22 mouse cellular contexts compared by ENCODE assay signal in the genomic region with DNA sequence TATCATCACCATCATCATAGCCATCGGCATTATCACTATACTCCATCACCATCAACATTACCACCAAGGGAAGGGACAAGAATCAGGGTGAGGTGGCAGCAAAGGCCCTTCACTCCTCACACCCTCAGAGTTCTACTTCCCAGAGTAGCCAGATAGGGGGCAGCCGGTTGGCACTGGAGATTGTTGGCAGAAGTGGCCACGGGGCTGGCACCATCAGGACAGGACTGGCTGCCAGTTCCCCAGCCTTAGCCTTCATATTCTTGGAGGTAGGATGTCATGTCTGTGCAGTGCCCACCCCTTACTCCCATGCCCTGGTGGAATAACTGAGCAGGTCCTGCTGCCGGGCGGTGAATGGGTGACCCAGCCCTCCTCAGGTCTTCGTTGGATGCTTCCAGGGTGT. TPM values are rescaled to one million over a fixed set of nuclear protein-coding genes. Genes with fewer than 3 reads are reported as not detected.
DNase-seq lines count a peak whose midpoint lies in the region; ATAC-seq and TF ChIP-seq lines count a peak whose summit lies in the region.
"Had no signal": no experiment of that assay in that cellular context is flagged by ENCODE, and none has a peak within 500 bp of the region (broad histone marks: within the 10 kb centered on the region; RNA-seq: fewer than 3 reads in every experiment).

No protein-coding gene starts in this region.

- no peaks in the 10 kb centered on the region for H3K36me3 ChIP-seq in hindbrain, postnatal 0 days (ENCODE audit: insufficient read depth, low read length)
- H3K36me3 ChIP-seq in hindbrain, embryonic 10.5 days = no peaks in the 10 kb centered on the region
- H3K36me3 ChIP-seq: heart, embryonic 12.5 days; midbrain, embryonic 12.5 days; neural tube, embryonic 13.5 days had no signal

- H3K27me3 ChIP-seq in hindbrain, postnatal 0 days (ENCODE audit: insufficient read depth, low read length) = no peaks in the 10 kb centered on the region
- H3K27me3 ChIP-seq in hindbrain, embryonic 10.5 days (ENCODE audit: insufficient read depth, poor library complexity, severe bottlenecking) = peaks cover 27% of the 10 kb centered on the region
- H3K27me3 ChIP-seq: forebrain, embryonic 13.5 days; heart, embryonic 12.5 days had no signal

- no peak overlapping the region for H3K4me2 ChIP-seq in hindbrain, postnatal 0 days (ENCODE audit: low read depth, low read length)
- H3K4me2 ChIP-seq: forebrain, embryonic 13.5 days; heart, embryonic 12.5 days; midbrain, embryonic 12.5 days; neural tube, embryonic 13.5 days had no signal

- no peak overlapping the region for H3K4me3 ChIP-seq in hindbrain, postnatal 0 days (ENCODE audit: low read length)
- no peak overlapping the region for H3K4me3 ChIP-seq in hindbrain, embryonic 10.5 days
- no peak overlapping the region for H3K4me3 ChIP-seq in bone marrow macrophage, adult 2 months (ENCODE audit: insufficient read depth, low read length)
- H3K4me3 ChIP-seq: forebrain, embryonic 13.5 days; heart, embryonic 12.5 days; midbrain, embryonic 12.5 days; neural tube, embryonic 13.5 days had no signal

- peaks cover 10% of the 10 kb centered on the region; the same call in 1 of the 2 replicates for H3K4me1 ChIP-seq in hindbrain, postnatal 0 days (ENCODE audit: insufficient read depth, low read length)
- peaks cover 60% of the 10 kb centered on the region for H3K4me1 ChIP-seq in hindbrain, embryonic 10.5 days (replicated peaks)
- H3K4me1 ChIP-seq in bone marrow macrophage, adult 2 months (ENCODE audit: control insufficient read depth, insufficient read depth, low read length) = peaks cover 70% of the 10 kb centered on the region

- peak; percentile 47 for TF ChIP-seq CTCF in hindbrain, postnatal 0 days (IDR thresholded peaks at IDR 0.05; ENCODE audit: low read depth)
- TF ChIP-seq CTCF in bone marrow macrophage, adult 2 months (IDR thresholded peaks at IDR 0.05; ENCODE audit: low read depth, low read length) = no peak

- no peaks in the 10 kb centered on the region for H3K9me3 ChIP-seq in hindbrain, postnatal 0 days (ENCODE audit: low read length)
- no peaks in the 10 kb centered on the region for H3K9me3 ChIP-seq in hindbrain, embryonic 10.5 days
- H3K9me3 ChIP-seq: forebrain, embryonic 13.5 days; heart, embryonic 12.5 days; midbrain, embryonic 12.5 days; neural tube, embryonic 13.5 days had no signal

- peak; percentile 15; the same call in 1 of the 2 replicates for ATAC-seq in hindbrain, postnatal 0 days
- ATAC-seq in cerebellum, adult (ENCODE audit: insufficient number of reproducible peaks, low FRiP score, low TSS enrichment) = peak; percentile 6; the same call in 1 of the 2 replicates
- ATAC-seq: forebrain, embryonic 13.5 days had no signal

- DNase-seq in hindbrain, postnatal 0 days (ENCODE audit: low spot score) = peak; percentile 43
- DNase-seq in hindbrain, embryonic 10.5 days (ENCODE audit: low spot score) = no peak
- peak; percentile 75 for DNase-seq in cerebellum, adult 9-11 months
- no peak for DNase-seq in urinary bladder, postnatal 25 days (ENCODE audit: low spot score)
- DNase-seq in heart, postnatal 10 days = no peak
- DNase-seq: kidney, adult 2 months; kidney, postnatal 10 days; thymus, postnatal 14 days had no signal

- intact Hi-C loops in heart, postnatal 10 days (cut with DNase I) = no loop called here

- no peak for TF ChIP-seq POLR2A in bone marrow macrophage, adult 2 months (IDR thresholded peaks at IDR 0.05; ENCODE audit: borderline replicate concordance, low read depth, low read length)

- no peak overlapping the region for H3K9ac ChIP-seq in hindbrain, postnatal 0 days (replicated peaks; ENCODE audit: low read length)
- H3K9ac ChIP-seq: heart, embryonic 12.5 days; midbrain, embryonic 12.5 days; neural tube, embryonic 13.5 days had no signal

- WGBS in hindbrain, postnatal 0 days = 77% methylated on average over 6 of the region's 6 CpGs
- WGBS in hindbrain, embryonic 10.5 days = 89% methylated on average over 6 of the region's 6 CpGs

- H3K27ac ChIP-seq in hindbrain, postnatal 0 days = 0 out of 2 replicates have a peak overlapping the region, but pooled peaks have one; percentile 7
- H3K27ac ChIP-seq in hindbrain, embryonic 10.5 days = no peak overlapping the region
- peak overlapping the region; percentile 77 for H3K27ac ChIP-seq in bone marrow macrophage, adult 2 months (ENCODE audit: insufficient read depth, low read depth, low read length)
- H3K27ac ChIP-seq: forebrain, embryonic 13.5 days; midbrain, embryonic 12.5 days had no signal

RNA-seq across cellular contexts. Expression of a gene that starts 14.2 kb away (rescaled TPM):
- total RNA-seq in hindbrain, postnatal 0 days (2014; rRNA removed) = 68.3 and 80.8 TPM in 2 replicates
- polyA plus RNA-seq in hindbrain, postnatal 0 days (2015; fragmentation: Nextera tagmentation; extraction: Ambion mirVana) = 23.7 and 24.2 TPM in 2 replicates
- 19.1 and 23.3 TPM in 2 replicates for polyA plus RNA-seq in hindbrain, embryonic 10.5 days (2016; fragmentation: Nextera tagmentation; extraction: Ambion mirVana)
- polyA plus RNA-seq in bone marrow macrophage, adult 2 months (2012; ENCODE audit: insufficient read depth, insufficient read length, missing spikeins) = 15.9 and 19.2 TPM in 2 replicates
- 10 to 100 TPM in 1 of 2 experiments, 1 to 10 TPM in 1; 9.5 to 10.4 TPM for total RNA-seq in heart, postnatal 10 days (2021)

RNA-seq across cellular contexts. Expression of a gene that starts 23.0 kb away (rescaled TPM):
- total RNA-seq in hindbrain, postnatal 0 days (2014; rRNA removed) = not detected in 2 replicates
- polyA plus RNA-seq in hindbrain, postnatal 0 days (2015; fragmentation: Nextera tagmentation; extraction: Ambion mirVana) = not detected in 2 replicates
- not detected in 2 replicates for polyA plus RNA-seq in hindbrain, embryonic 10.5 days (2016; fragmentation: Nextera tagmentation; extraction: Ambion mirVana)
- not detected in 2 replicates for polyA plus RNA-seq in bone marrow macrophage, adult 2 months (2012; ENCODE audit: insufficient read depth, insufficient read length, missing spikeins)
- not detected for total RNA-seq in heart, postnatal 10 days (2021)
- total RNA-seq: gastrocnemius, adult 18-20 months; granulocyte monocyte progenitor cell, adult 5-6 weeks; heart, postnatal 25 days; layer of hippocampus, adult 18-20 months; left cerebral cortex, postnatal 36 days; liver, adult 2 months had no signal
- polyA plus RNA-seq: C2C12; forebrain, embryonic 13.5 days; heart, embryonic 12.5 days; kidney, adult 2 months; liver, adult 2 months; lung, adult 2 months; midbrain, embryonic 12.5 days; neural tube, embryonic 13.5 days had no signal

Comparison
In these comparisons a context has a peak if more than half of its experiments do, and no peak if none do; other contexts are left out.
1. DNase-seq: peak in hindbrain, postnatal 0 days (single experiment) and cerebellum, adult 9-11 months (single experiment); none in hindbrain, embryonic 10.5 days (single experiment), urinary bladder, postnatal 25 days (single experiment) and heart, postnatal 10 days (0 of 2).